Mouse (Mus musculus) Muller cell, postnatal 12 days (primary cell): ENCODE measurements around the gene Olfr543.

ENCODE experiments used
- DNase-seq: peaks from one replicate; pipeline ENCODE4 v3.0.0-alpha.2; 2015; ENCODE audit errors: inconsistent ontology term

Olfr543 gene

DNA sequence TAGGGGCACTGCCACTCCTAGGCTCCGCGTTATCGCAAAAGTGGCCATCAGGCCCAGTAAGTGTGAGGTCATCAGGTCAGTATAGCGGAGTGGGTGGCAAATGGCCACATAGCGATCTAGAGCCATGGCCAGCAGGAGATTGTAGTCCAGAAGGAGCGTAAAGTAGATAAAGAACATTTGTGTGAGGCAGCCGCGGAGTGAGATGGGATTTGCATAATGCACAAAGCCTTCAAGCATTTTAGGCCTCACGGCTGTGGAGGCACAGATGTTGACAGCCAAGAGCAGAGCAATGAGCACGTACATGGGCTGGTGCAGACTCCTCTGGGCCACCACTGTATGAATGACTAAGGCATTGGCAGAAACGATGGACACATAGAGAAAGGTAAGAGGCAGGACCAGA, 4.1 kb downstream of the Olfr543 start:
- DNase-seq: no peak

DNA sequence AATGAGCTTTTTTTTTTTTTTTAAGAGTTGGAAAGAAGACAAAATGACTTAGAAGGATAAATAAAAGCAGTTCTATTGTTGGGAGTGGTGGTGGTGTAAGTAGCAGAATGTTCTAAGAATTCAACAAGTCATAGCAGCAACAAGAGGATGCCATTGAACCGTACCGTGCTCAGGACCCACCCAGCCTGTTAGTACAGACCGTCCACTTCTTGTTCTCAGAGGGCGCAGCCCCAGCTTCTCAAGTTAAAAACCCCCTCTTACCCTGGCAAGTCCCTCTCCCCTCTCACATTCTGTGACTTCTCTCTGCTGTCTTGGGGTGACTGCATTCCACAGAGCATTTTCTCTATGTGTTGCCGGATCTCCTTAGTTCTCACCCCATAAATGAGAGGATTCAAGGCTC, 4.9 kb downstream of the Olfr543 start:
- no peak for DNase-seq

DNA sequence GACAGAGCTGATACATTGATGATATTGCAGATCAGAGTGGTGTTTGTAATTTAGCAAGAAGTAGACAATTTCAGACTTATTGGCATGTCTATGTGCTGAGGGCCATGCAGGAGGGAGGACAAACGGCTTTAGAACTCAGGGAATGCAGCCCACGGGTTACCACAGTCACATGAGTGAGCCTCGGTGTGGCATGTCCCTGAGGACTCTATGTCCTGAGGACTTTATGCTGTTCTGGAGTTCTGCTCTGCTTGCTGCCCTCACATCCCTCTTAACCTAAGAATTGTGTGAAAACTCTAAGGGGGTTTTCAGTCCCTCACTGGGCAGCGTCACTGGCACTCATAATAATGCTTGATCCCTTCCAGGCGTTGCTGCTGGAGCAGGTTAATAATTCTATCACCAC, 8.8 kb downstream of the Olfr543 start:
- DNase-seq: no peak

DNA sequence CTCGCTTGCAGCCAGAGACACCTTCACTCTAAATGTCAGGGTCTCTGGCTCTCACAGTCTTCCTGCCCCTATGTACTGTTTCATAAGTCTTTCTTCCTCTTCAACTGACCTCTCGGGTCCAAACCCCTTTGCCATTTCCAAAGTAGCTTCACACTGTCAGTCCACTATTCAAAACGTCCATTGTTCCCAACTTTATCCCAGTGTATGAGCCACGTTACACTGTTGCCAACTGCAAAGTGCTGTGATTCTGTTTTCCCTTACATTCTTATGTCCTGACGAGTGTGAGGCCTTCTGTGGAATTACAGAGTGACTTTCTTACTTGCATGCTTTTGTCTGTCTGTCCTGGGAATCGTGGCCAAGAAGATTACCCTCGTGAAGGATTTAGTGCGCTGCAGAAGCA, 13.9 kb downstream of the Olfr543 start:
- DNase-seq: no peak

DNA sequence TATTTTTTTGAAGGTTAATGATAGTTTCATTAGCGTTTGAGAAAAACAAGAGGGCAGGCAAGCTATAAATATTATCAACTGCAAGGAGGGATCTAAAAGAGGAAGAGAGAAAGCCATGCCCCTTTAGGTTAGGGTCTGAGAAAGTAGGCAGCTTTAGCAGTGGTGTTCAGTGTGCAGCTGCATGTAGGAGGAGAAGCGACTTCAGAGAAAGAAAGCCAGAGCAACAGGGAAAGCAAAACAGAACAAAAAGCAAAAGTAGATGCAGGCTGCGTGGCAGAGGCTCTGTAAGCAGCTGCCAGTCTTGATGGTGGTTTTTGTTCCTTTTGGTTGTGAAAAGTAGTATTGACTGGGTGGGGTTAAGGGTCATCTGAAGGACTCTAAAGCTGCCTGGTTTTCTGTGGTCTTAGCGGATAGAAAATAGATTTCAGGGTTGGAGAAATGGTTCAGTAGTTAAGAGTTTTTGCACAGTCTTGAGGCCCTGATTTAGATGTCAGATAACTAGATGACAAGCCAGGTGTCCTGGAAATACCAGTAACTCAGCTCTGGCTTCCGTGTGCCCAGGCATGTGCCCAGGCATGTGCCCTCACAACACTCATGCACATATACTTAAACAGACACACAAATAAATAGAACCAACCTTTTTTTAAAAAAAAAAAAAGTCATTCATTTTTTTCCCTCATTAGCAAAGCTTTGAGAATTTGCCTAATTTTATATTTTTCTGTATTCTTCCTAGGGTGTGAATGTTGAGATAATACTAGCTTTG, 22.7 kb downstream of the Olfr543 start:
- DNase-seq: no peak

DNA sequence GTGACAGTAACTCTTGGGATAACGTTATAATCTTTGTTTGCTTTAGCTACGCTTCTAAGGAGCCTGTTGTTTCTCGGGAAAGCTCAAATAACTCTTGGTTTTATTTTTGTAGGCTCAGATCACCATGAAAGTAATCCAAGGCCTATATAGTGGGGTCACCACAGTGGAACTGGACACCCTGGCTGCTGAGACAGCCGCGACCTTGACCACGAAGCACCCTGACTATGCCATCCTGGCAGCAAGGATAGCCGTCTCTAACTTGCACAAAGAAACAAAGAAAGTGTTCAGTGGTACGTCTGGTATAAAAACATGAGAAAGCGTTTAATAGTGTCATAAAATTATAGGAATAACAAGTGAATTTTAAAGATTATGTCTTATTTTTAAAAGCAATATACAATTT, 35.0 kb downstream of the Olfr543 start:
- DNase-seq: no peak

DNA sequence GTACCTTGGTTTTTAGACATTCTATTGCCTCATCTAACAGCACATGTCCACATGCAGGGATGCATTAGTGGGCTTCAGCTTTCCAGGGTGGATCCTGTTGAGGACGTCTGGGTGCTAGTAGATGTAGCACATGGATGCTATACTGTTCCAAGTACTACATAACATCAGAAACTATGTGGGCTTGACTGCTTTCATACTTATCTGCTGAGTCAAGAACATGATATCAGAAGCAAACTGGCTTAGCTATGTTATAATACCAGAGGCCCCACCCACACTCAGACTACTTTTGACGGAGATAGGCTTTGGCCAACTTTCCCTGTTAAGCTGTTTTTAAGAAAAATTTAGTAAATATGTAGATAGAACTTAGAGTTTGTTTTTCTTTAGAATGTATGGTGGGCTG, 37.2 kb downstream of the Olfr543 start:
- DNase-seq: no peak

DNA sequence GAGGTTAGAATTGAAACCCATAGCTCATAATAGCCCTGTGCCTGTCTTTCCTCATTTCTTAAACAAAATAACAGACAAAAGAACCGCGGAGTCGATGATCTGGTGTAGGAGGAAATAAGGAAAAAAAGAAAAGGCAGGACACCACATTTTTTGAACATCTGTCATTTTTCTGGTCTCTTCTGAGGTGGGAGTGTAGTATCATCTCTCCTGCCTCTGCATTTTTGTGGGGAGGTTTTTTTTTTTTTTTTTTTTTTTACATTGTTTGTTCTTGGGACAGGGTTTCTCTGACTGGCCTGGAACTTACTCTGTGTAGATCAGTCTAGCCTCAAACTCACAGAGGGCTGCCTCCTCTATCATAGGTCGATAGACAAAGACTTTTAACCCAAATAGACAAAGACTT, 39.0 kb downstream of the Olfr543 start:
- peak; percentile 64 for DNase-seq

DNA sequence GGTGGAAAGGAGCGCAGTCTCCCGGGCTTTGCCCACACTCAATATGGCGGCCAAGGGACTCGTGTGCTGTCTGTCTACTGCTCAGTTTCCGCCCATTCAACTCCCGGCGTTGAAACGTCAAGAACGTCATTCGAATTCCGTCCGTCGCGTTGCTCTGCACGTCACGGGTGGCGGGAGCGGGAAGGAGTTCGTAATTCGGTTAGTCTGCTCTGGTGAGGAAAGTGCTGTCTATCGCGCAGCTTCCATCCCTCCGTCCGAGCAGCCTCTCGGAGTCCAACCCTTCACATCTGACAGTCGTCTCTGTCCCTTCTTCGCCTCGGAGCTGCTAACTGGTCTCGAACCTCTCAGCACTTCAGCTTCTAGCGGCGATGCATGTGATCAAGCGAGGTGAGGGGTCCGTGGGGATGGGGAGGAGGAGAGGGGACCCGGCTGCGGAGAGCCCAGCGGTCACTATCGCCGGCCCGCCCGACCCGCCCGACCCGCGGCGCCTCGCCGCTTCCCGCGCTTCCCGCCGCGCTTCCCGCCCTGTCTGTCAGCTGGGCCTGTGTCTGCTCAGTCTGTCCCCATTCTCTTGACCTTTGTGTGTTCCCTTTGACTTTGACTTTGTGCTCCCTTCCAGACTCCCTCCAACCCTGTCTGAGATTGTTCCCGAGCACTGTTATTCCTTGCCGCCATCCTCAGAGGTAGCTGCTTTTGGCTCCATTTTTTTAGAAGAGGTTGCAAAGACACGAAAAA, 39.7 kb downstream of the Olfr543 start, which contains the start of gene Rrm1:
Gene Rrm1 (plus strand): TSS at position 39 of the 735 bp plus-strand sequence.
- DNase-seq: peak; percentile 95

DNA sequence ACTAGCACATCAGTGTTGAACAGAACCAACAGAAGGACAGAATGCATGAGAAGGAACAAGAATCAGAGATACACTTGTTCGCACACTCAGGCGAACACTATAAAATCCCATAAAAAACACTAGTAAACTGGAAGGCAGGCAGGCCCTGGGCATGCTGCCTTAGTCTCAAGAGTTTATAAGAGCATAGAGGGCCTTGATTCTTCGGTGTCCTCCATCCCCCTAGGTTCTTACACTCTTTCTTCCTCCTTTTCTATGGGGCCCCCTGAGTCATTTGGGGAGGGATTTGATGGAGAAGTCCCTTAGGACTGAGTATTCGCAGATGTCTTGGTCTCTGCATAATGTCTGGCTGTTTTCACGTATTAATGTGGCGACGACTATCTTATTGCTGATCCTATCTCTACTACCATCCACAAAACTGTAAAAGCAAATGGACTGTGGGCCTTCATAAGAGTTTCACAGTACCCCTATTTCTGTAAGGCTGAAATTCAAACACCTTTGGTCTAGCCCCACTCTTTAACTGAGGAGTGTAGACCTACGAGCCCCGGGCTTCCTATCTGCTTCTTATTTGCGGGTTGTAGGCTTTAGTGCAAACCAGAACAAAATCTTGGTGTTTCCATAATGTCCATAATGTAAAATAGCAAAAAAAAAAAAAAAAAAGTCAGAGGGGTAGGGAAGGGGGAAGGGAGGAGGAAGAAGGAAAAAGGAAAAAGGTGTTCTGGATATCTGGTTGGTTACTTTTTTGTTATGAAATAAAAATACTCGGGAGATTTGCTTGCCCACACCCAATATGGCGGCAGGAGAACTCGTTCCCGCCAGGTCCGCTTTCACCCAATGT, 40.4 kb downstream of the Olfr543 start:
- DNase-seq: peak; percentile 1

DNA sequence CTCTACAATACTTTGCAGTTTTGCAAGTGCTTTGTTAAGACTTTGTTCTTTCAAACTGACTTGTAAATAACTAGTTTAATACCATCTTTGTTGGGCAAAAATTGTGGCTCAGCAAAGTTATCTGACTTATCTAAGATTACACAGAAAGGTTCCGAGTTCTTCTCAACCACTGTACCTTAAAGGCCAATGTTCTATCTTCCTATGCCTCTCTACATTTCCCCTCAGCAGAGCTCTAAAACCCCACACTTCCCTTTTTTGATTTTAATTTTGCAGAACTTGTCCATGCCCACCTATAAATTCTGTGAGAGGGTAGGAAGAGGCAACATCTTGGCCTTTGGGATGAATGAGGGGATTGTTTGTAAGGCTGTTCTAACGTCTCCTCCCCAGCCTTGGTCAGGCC, 47.1 kb downstream of the Olfr543 start:
- no peak for DNase-seq
